Comparison of ENCODE assay signal across 16 mouse cellular contexts in the genomic region with DNA sequence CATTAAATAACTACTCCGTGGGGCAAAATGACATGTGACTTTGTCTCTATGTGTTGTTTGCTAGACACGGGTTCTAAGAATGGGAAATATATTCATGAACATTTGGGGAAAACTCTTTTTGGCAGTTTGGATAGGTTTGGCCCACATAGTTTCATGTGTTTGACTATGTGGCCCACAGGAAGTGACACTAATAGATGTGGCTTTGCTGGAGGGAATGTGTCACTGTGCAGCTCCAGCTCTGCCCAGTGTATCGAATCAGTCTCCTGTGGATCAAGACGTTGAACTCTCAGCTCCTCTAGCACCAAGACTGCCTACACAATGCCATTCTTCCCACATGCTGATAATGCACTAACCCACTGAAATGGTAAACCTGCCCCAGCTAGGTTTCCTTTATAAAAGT.
"Had no signal": no experiment of that assay in that cellular context is flagged by ENCODE, and none has a peak within 500 bp of the region (broad histone marks: within the 10 kb centered on the region; RNA-seq: fewer than 3 reads in every experiment).

No protein-coding gene starts in this region.

- H3K4me1 ChIP-seq: lung, embryonic 15.5 days; midbrain, embryonic 13.5 days; midbrain, embryonic 15.5 days; neural tube, embryonic 12.5 days; stomach, embryonic 15.5 days had no signal

- ATAC-seq: lung, postnatal 0 days; midbrain, embryonic 13.5 days; midbrain, embryonic 15.5 days had no signal

- H3K9me3 ChIP-seq: lung, embryonic 15.5 days; midbrain, embryonic 15.5 days; neural tube, embryonic 12.5 days; stomach, embryonic 15.5 days had no signal

- H3K4me2 ChIP-seq: lung, embryonic 15.5 days; midbrain, embryonic 11.5 days; midbrain, embryonic 13.5 days; midbrain, embryonic 15.5 days; neural tube, embryonic 12.5 days; stomach, embryonic 15.5 days had no signal

- H3K27ac ChIP-seq: lung, embryonic 15.5 days; macrophage; midbrain, embryonic 13.5 days; midbrain, embryonic 15.5 days; neural tube, embryonic 12.5 days; stomach, embryonic 15.5 days; stomach, postnatal 0 days had no signal

- H3K27me3 ChIP-seq: lung, embryonic 15.5 days; midbrain, embryonic 13.5 days; midbrain, embryonic 15.5 days; neural tube, embryonic 12.5 days; stomach, embryonic 15.5 days had no signal

- H3K9ac ChIP-seq: lung, embryonic 15.5 days; midbrain, embryonic 13.5 days; midbrain, embryonic 15.5 days; neural tube, embryonic 12.5 days; stomach, embryonic 15.5 days had no signal

- H3K36me3 ChIP-seq: lung, embryonic 15.5 days; midbrain, embryonic 13.5 days; midbrain, embryonic 15.5 days; neural tube, embryonic 12.5 days; stomach, embryonic 15.5 days had no signal

- DNase-seq: lung, adult 18-20 months; lung, postnatal 14 days; lung, postnatal 36 days; right cerebral cortex, postnatal 14 days; thymus, adult 2 months; thymus, postnatal 25 days; thymus, postnatal 4 days had no signal

- H3K4me3 ChIP-seq: lung, embryonic 15.5 days; midbrain, embryonic 13.5 days; midbrain, embryonic 15.5 days; neural tube, embryonic 12.5 days; stomach, embryonic 15.5 days had no signal
